Mouse (Mus musculus) right cerebral cortex, postnatal 4 days (tissue): ENCODE data around the gene Zfand2b.

ENCODE experiments used
- DNase-seq: peaks from one replicate; pipeline ENCODE4 v3.0.0-alpha.2; 2022

The Zfand2b gene

GRCm38 (mm10) chr1:75168472-75169464 is at the start of gene Zfand2b:
Gene Zfand2b (plus strand): TSS chr1:75168646.
- peak; percentile 94 for DNase-seq

GRCm38 (mm10) chr1:75122211-75122610 is 46.2 kb upstream of the Zfand2b start:
- DNase-seq = no peak

- DNase-seq = peak; percentile 97
Observed at GRCm38 (mm10) chr1:75124346-75125321, 43.8 kb upstream of the Zfand2b start, which contains the start of gene Nhej1. Gene Nhej1 (minus strand): TSS chr1:75125200.

- DNase-seq = no peak
Observed at GRCm38 (mm10) chr1:75125418-75125817, 43.0 kb upstream of the Zfand2b start.

GRCm38 (mm10) chr1:75128641-75129040 is 39.8 kb upstream of the Zfand2b start:
- DNase-seq = no peak

GRCm38 (mm10) chr1:75133421-75134207 is 34.8 kb upstream of the Zfand2b start, which contains the start of gene Slc23a3:
Gene Slc23a3 (minus strand): TSS chr1:75133890.
- DNase-seq = no peak

GRCm38 (mm10) chr1:75136293-75136692 is 32.2 kb upstream of the Zfand2b start:
- DNase-seq = no peak

- DNase-seq = no peak
Observed at GRCm38 (mm10) chr1:75136730-75137129, 31.7 kb upstream of the Zfand2b start.

GRCm38 (mm10) chr1:75138448-75138847 is 30.0 kb upstream of the Zfand2b start:
- no peak for DNase-seq

GRCm38 (mm10) chr1:75140601-75141190 is 27.8 kb upstream of the Zfand2b start:
- DNase-seq = no peak

- DNase-seq = peak; percentile 46
Observed at GRCm38 (mm10) chr1:75141486-75142190, 26.8 kb upstream of the Zfand2b start.

GRCm38 (mm10) chr1:75142301-75143261 is 25.9 kb upstream of the Zfand2b start, which contains the start of the genes Cnppd1 and Retreg2:
Gene Cnppd1 (minus strand): TSS chr1:75142711.
Gene Retreg2 (plus strand): TSS chr1:75142778.
- DNase-seq = peak; percentile 96

- DNase-seq = no peak
Observed at GRCm38 (mm10) chr1:75145589-75145988, 22.9 kb upstream of the Zfand2b start.

GRCm38 (mm10) chr1:75147411-75148135 is 20.9 kb upstream of the Zfand2b start:
- no peak for DNase-seq

- no peak for DNase-seq
Observed at GRCm38 (mm10) chr1:75148727-75149126, 19.7 kb upstream of the Zfand2b start.

GRCm38 (mm10) chr1:75155837-75156236 is 12.6 kb upstream of the Zfand2b start:
- no peak for DNase-seq

GRCm38 (mm10) chr1:75158990-75159389 is 9.5 kb upstream of the Zfand2b start:
- DNase-seq = no peak

- no peak for DNase-seq
Observed at GRCm38 (mm10) chr1:75159540-75160255, 8.7 kb upstream of the Zfand2b start.
